ENCODE assay signal across 25 mouse cellular contexts in the genomic region with DNA sequence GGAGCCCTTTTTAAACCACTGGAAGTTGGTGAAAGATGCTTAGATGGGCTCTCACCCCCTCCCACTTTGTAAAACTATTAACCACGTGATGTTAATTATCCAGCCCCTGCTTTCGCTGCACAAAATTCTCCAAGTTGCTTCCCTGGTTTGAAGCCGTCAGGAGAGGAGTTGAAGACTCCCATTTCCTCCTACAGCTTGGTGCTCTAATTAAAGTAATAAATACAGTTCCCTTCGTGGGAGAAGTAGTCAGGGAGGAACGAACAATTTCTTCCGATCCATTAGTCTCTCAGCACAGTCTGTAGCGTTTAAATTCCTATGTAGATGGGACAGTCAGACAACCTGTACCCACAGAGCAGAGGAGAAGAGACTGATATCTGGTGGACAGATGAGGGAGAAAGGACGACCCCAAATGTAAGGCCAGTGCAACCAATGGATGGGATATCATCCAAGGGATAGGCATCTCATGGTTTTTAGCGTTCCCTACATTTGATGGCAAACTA.
"Had no signal": no experiment of that assay in that cellular context is flagged by ENCODE, and none has a peak within 500 bp of the region (broad histone marks: within the 10 kb centered on the region; RNA-seq: fewer than 3 reads in every experiment).

No protein-coding gene starts in this region.

- H3K27ac ChIP-seq: gastrocnemius, adult 2 months; heart, embryonic 10.5 days; hindbrain, embryonic 10.5 days; hindbrain, embryonic 12.5 days; hindbrain, embryonic 14.5 days; intestine, embryonic 15.5 days; layer of hippocampus, adult 2 months; left cerebral cortex, adult 2 months; limb, embryonic 10.5 days; limb, embryonic 12.5 days; liver, embryonic 13.5 days had no signal

- H3K9me3 ChIP-seq: heart, embryonic 10.5 days; heart, embryonic 12.5 days; hindbrain, embryonic 10.5 days; hindbrain, embryonic 12.5 days; intestine, embryonic 15.5 days; limb, embryonic 10.5 days; limb, embryonic 12.5 days had no signal

- H3K4me2 ChIP-seq: heart, embryonic 12.5 days; hindbrain, embryonic 12.5 days; hindbrain, embryonic 14.5 days; intestine, embryonic 15.5 days; limb, embryonic 12.5 days; liver, embryonic 11.5 days; liver, embryonic 13.5 days had no signal

- H3K4me1 ChIP-seq: heart, embryonic 10.5 days; heart, embryonic 12.5 days; hindbrain, embryonic 10.5 days; intestine, embryonic 15.5 days; limb, embryonic 10.5 days; limb, embryonic 12.5 days; liver, embryonic 13.5 days had no signal

- H3K36me3 ChIP-seq: heart, embryonic 10.5 days; heart, embryonic 12.5 days; hindbrain, embryonic 10.5 days; hindbrain, embryonic 12.5 days; intestine, embryonic 15.5 days; limb, embryonic 10.5 days; limb, embryonic 12.5 days; liver, embryonic 13.5 days had no signal

- H3K27me3 ChIP-seq: hindbrain, embryonic 12.5 days; intestine, embryonic 15.5 days; limb, embryonic 12.5 days; liver, embryonic 13.5 days had no signal

- H3K4me3 ChIP-seq: gastrocnemius, adult 2 months; heart, embryonic 10.5 days; heart, embryonic 12.5 days; hindbrain, embryonic 10.5 days; hindbrain, embryonic 12.5 days; intestine, embryonic 15.5 days; layer of hippocampus, adult 2 months; left cerebral cortex, adult 2 months; limb, embryonic 10.5 days; limb, embryonic 12.5 days; liver, embryonic 13.5 days had no signal

- ATAC-seq: hindbrain, embryonic 16.5 days; inflammation-experienced regulatory T-cells, adult 6 months; intestine, embryonic 15.5 days; intestine, postnatal 0 days had no signal

- DNase-seq: gastrocnemius, adult 2 months; gastrocnemius, postnatal 10 days; gastrocnemius, postnatal 25 days; heart, adult 18-20 months; heart, postnatal 10 days; heart, postnatal 4 days; kidney, adult 2 months; kidney, postnatal 10 days; kidney, postnatal 25 days; liver; liver, embryonic 13.5 days had no signal

- H3K9ac ChIP-seq: heart, embryonic 12.5 days; hindbrain, embryonic 12.5 days; hindbrain, embryonic 14.5 days; intestine, embryonic 15.5 days; limb, embryonic 12.5 days; liver, embryonic 13.5 days had no signal
